Comparison of ENCODE assay signal across 19 mouse cellular contexts in the genomic region with DNA sequence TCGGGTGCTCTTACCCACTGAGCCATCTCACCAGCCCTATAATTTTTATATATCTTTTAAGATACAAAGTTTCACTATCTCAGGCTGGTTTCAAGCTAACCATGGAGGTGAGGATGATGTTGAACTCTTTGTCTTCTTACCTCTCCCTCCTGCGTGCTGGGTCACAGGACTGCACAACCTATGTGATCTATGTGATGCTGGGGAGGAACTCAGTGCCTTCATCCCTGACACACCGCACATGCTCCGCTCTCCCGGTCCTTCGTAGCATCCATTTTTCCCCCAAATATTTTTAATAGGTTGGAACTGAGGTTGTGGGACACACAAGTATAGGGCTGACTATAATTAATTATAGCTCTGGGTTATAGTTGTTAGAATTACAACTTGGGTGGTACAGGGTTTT.
"Had no signal": no experiment of that assay in that cellular context is flagged by ENCODE, and none has a peak within 500 bp of the region (broad histone marks: within the 10 kb centered on the region; RNA-seq: fewer than 3 reads in every experiment).

No protein-coding gene starts in this region.

- H3K4me3 ChIP-seq: layer of hippocampus, adult 2 months; limb, embryonic 10.5 days; limb, embryonic 13.5 days; midbrain, embryonic 12.5 days; midbrain, embryonic 15.5 days; neural tube, embryonic 12.5 days; neural tube, embryonic 15.5 days; stomach, embryonic 15.5 days had no signal

- DNase-seq: kidney, adult 2 months; kidney, postnatal 25 days; layer of hippocampus, adult 9-11 months; lung, embryonic 14.5 days; thymus, adult 2 months; thymus, postnatal 14 days; thymus, postnatal 4 days had no signal

- H3K4me1 ChIP-seq: limb, embryonic 13.5 days; neural tube, embryonic 12.5 days had no signal

- H3K9me3 ChIP-seq: limb, embryonic 10.5 days; limb, embryonic 13.5 days; midbrain, embryonic 12.5 days; midbrain, embryonic 15.5 days; neural tube, embryonic 12.5 days; neural tube, embryonic 15.5 days; stomach, embryonic 15.5 days had no signal

- H3K36me3 ChIP-seq: limb, embryonic 10.5 days; limb, embryonic 13.5 days; midbrain, embryonic 12.5 days; midbrain, embryonic 15.5 days; neural tube, embryonic 12.5 days; neural tube, embryonic 15.5 days; stomach, embryonic 15.5 days had no signal

- H3K9ac ChIP-seq: limb, embryonic 13.5 days; lung, embryonic 14.5 days; midbrain, embryonic 12.5 days; midbrain, embryonic 15.5 days; neural tube, embryonic 12.5 days; neural tube, embryonic 15.5 days; stomach, embryonic 15.5 days had no signal

- H3K4me2 ChIP-seq: limb, embryonic 13.5 days; lung, embryonic 14.5 days; midbrain, embryonic 12.5 days; midbrain, embryonic 15.5 days; neural tube, embryonic 12.5 days; neural tube, embryonic 15.5 days; stomach, embryonic 15.5 days had no signal

- H3K27me3 ChIP-seq: limb, embryonic 13.5 days; midbrain, embryonic 12.5 days; neural tube, embryonic 12.5 days; neural tube, embryonic 15.5 days; stomach, embryonic 15.5 days had no signal

- ATAC-seq: intestine, postnatal 0 days; lung, postnatal 0 days; midbrain, embryonic 15.5 days had no signal

- H3K27ac ChIP-seq: kidney, postnatal 0 days; layer of hippocampus, adult 2 months; limb, embryonic 10.5 days; limb, embryonic 13.5 days; macrophage; midbrain, embryonic 12.5 days; midbrain, embryonic 15.5 days; neural tube, embryonic 12.5 days; neural tube, embryonic 15.5 days; stomach, embryonic 15.5 days had no signal
